Mouse (Mus musculus) cortical plate, adult 2 months (tissue): ENCODE measurements around the gene Cavin2. TPM values are rescaled to one million over a fixed set of nuclear protein-coding genes. Genes with fewer than 3 reads are reported as not detected.

Experiments
- H3K27ac ChIP-seq: fragments of 200-500 bp; 2 replicates; pipeline ENCODE4 v1.5.1; 2012; ENCODE audit warnings: low read length, control low read depth, inconsistent platforms; ENCODE audit not compliant: insufficient read depth
- H3K4me1 ChIP-seq: fragments of 200-500 bp; 2 replicates; pipeline ENCODE4 v1.6.1; 2011; ENCODE audit warnings: low read length; ENCODE audit not compliant: control insufficient read depth, insufficient read depth
- H3K4me3 ChIP-seq: fragments of 200-500 bp; 2 replicates; pipeline ENCODE4 v1.5.1; 2011; ENCODE audit warnings: mild to moderate bottlenecking, low read length, control low read depth; ENCODE audit not compliant: insufficient read depth
- CTCF ChIP-seq: fragments of 200-500 bp; IDR thresholded peaks from 2 replicates; pipeline ENCODE4 v1.5.1; 2011; ENCODE audit warnings: mild to moderate bottlenecking, control low read depth, low read length; ENCODE audit not compliant: insufficient read depth; ENCODE audit errors: extremely low read depth
- POLR2A ChIP-seq: fragments of 200-500 bp; IDR thresholded peaks from 2 replicates; pipeline ENCODE4 v1.6.1; 2011; ENCODE audit warnings: mild to moderate bottlenecking, low read length, control low read depth; ENCODE audit not compliant: insufficient read depth; ENCODE audit errors: extremely low read depth
- polyA plus RNA-seq: library from polyadenylated mRNA; depleted of rRNA; stranded (reverse); fragments of >200 nt; gene quantifications from 2 replicates; pipeline ENCODE4 v1.2.3, GENCODE M21; 2012

The Cavin2 gene
- polyA plus RNA-seq, 1 experiment = 10.5 TPM

- no peak for TF ChIP-seq CTCF
- H3K4me1 ChIP-seq = peaks cover 2% of the 10 kb centered on the region
- no peak overlapping the region for H3K4me3 ChIP-seq
- H3K27ac ChIP-seq = no peak overlapping the region
Measured at GRCm38 (mm10) chr1:51270196-51270935, 18.6 kb upstream of the Cavin2 start.

GRCm38 (mm10) chr1:51271845-51272244 is 17.1 kb upstream of the Cavin2 start:
- H3K27ac ChIP-seq = no peak overlapping the region
- no peak overlapping the region for H3K4me3 ChIP-seq
- H3K4me1 ChIP-seq = peaks cover 2% of the 10 kb centered on the region
- TF ChIP-seq POLR2A (no peak), CTCF (no peak)

GRCm38 (mm10) chr1:51272583-51273201 is 16.2 kb upstream of the Cavin2 start:
- Histone ChIP-seq H3K4me3 (no peak overlapping the region), H3K4me1 (no peaks in the 10 kb centered on the region), H3K27ac (no peak overlapping the region)
- no peak for TF ChIP-seq POLR2A
- TF ChIP-seq CTCF = no peak

GRCm38 (mm10) chr1:51277879-51278567 is 10.9 kb upstream of the Cavin2 start:
- Histone ChIP-seq H3K4me3 (no peak overlapping the region), H3K4me1 (no peaks in the 10 kb centered on the region), H3K27ac (no peak overlapping the region)
- TF ChIP-seq CTCF (no peak), POLR2A (no peak)

- no peaks in the 10 kb centered on the region for H3K4me1 ChIP-seq
- TF ChIP-seq CTCF (no peak), POLR2A (no peak)
- no peak overlapping the region for H3K4me3 ChIP-seq
- H3K27ac ChIP-seq = peak overlapping the region; percentile 81; the same call in 1 of the 2 replicates
Measured at GRCm38 (mm10) chr1:51288201-51288600, 725 bp upstream of the Cavin2 start.

- Histone ChIP-seq H3K27ac (peak overlapping the region; percentile 92), H3K4me3 (peak overlapping the region; percentile 33), H3K4me1 (no peaks in the 10 kb centered on the region)
- TF ChIP-seq CTCF (no peak), POLR2A (no peak)
Measured at GRCm38 (mm10) chr1:51289620-51290445, 907 bp downstream of the Cavin2 start.

- no peak for TF ChIP-seq POLR2A
- no peak for TF ChIP-seq CTCF
- H3K4me1 ChIP-seq = no peaks in the 10 kb centered on the region
- 0 out of 2 replicates have a peak overlapping the region, but pooled peaks have one; percentile 46 for H3K27ac ChIP-seq
- 0 out of 2 replicates have a peak overlapping the region, but pooled peaks have one; percentile 28 for H3K4me3 ChIP-seq
Measured at GRCm38 (mm10) chr1:51290634-51291033, 1.7 kb downstream of the Cavin2 start.

GRCm38 (mm10) chr1:51292348-51292747 is 3.4 kb downstream of the Cavin2 start:
- TF ChIP-seq POLR2A = no peak
- TF ChIP-seq CTCF = no peak
- Histone ChIP-seq H3K27ac (no peak overlapping the region), H3K4me3 (no peak overlapping the region), H3K4me1 (no peaks in the 10 kb centered on the region)
